Mouse (Mus musculus): ENCODE results near the gene Ccdc14. TPM values are rescaled to one million over a fixed set of nuclear protein-coding genes. Genes with fewer than 3 reads are reported as not detected.
A peak's percentile ranks its signal among the peaks of the same experiment; 100 is the strongest.
"Not testable (repeated sequence)": the region's sequence is repeated elsewhere in the genome, so short reads cannot be mapped to it uniquely, and the experiment has no call there.

Ccdc14 gene
- total RNA-seq, 2 experiments from 2014 or later = 2.3 to 2.7 TPM

- peak in 1 of 2 experiments; percentile 13 for DNase-seq
Measured at GRCm38 (mm10) chr16:34711481-34711880, 21.1 kb downstream of the Ccdc14 start.

- no peak for DNase-seq
Measured at GRCm38 (mm10) chr16:34725156-34725555, 34.7 kb downstream of the Ccdc14 start.

- DNase-seq = not testable (repeated sequence)
Measured at GRCm38 (mm10) chr16:34728610-34729009, 38.2 kb downstream of the Ccdc14 start.

GRCm38 (mm10) chr16:34729371-34729770, 39.0 kb downstream of the Ccdc14 start:
- DNase-seq = no peak

- no peak for DNase-seq
Measured at GRCm38 (mm10) chr16:34738656-34739233, 48.3 kb downstream of the Ccdc14 start.

GRCm38 (mm10) chr16:34742930-34743329, 52.5 kb downstream of the Ccdc14 start:
- peak in 1 of 2 experiments; percentile 9 for DNase-seq

- DNase-seq = peak; percentile 95 to 96
Measured at GRCm38 (mm10) chr16:34745065-34745585, 54.7 kb downstream of the Ccdc14 start, which contains the start of gene Mylk. Mylk (plus strand) TSS chr16:34745210.

GRCm38 (mm10) chr16:34748081-34748720, 57.8 kb downstream of the Ccdc14 start:
- DNase-seq = no peak

GRCm38 (mm10) chr16:34749536-34749935, 59.1 kb downstream of the Ccdc14 start:
- no peak for DNase-seq

- no peak for DNase-seq
Measured at GRCm38 (mm10) chr16:34752026-34752425, 61.6 kb downstream of the Ccdc14 start.

- DNase-seq = no peak
Measured at GRCm38 (mm10) chr16:34752977-34753376, 62.6 kb downstream of the Ccdc14 start.

- DNase-seq = no peak
Measured at GRCm38 (mm10) chr16:34756991-34757390, 66.6 kb downstream of the Ccdc14 start.

- DNase-seq = no peak
Measured at GRCm38 (mm10) chr16:34758205-34758604, 67.8 kb downstream of the Ccdc14 start.

GRCm38 (mm10) chr16:34763959-34764591, 73.7 kb downstream of the Ccdc14 start:
- no peak for DNase-seq

- no peak for DNase-seq
Measured at GRCm38 (mm10) chr16:34765666-34766065, 75.2 kb downstream of the Ccdc14 start.

GRCm38 (mm10) chr16:34766193-34766592, 75.8 kb downstream of the Ccdc14 start:
- DNase-seq = no peak

GRCm38 (mm10) chr16:34767443-34767842, 77.0 kb downstream of the Ccdc14 start:
- no peak for DNase-seq

- no peak for DNase-seq
Measured at GRCm38 (mm10) chr16:34768436-34768835, 78.0 kb downstream of the Ccdc14 start.

- no peak for DNase-seq
Measured at GRCm38 (mm10) chr16:34770127-34770526, 79.7 kb downstream of the Ccdc14 start.

GRCm38 (mm10) chr16:34772445-34773032, 82.1 kb downstream of the Ccdc14 start:
- no peak for DNase-seq
